Mouse (Mus musculus): ENCODE measurements at regions not wholly inside any gene's neighbourhood (a gene's known extent, or its start where the extent isn't known, plus 50 kb on each side); places are given as distances from the start of the nearest gene placed in this dataset.
A peak's percentile ranks its signal among the peaks of the same experiment; 100 is the strongest.

DNA sequence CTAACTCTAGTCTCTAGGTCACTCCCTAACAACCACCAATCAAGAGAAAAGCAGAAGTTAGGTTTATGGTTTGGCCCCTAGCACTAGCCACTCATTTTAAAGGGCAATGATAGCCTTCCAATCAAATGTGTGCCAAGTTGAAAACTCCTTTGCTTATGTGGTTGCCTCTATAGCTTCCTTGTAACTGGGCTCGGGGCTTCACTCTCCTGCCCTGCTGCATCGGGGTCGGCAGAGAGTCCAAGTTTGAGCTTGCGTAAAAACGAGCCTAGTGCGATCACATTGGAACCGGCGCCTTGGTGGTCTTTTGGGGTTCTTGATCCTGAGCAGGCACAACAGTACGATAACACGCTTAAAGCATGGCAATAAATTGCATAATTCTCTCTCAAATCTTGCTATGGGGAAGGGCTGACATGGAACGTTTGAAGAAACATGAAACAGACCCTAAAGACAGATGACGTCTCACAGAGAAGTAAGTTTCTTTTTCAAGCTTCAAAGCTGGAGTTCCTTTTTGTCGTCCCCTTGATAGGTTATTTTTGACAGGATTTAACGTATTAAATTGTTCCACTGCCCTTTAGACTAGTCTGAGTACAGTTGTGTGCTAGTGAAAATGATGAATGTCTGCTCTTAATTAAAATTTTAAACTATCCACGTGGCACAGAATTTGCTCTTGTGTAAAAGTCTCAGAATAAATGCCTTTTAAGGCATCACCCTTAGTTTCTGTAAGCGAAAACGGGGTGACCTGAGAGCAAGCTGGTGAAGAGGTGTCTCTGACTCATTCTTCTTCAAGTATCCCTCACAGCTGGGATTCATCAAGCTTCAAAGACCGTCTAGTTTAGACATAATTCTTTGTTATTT, 52.0 kb downstream of the 4930426L09Rik start:
- ATAC-seq (ENCODE audit: low FRiP score, low TSS enrichment): 0 out of 2 replicates have a peak, but pooled peaks have one; percentile 16
- H3K27me3 ChIP-seq (ENCODE audit: control insufficient read depth, insufficient read depth, low read length): no peaks in the 10 kb centered on the region
- H3K36me3 ChIP-seq (ENCODE audit: control insufficient read depth, insufficient read depth, low read length): no peaks in the 10 kb centered on the region
- no peak overlapping the region for H3K9ac ChIP-seq (ENCODE audit: low read depth, low read length)
- H3K9me3 ChIP-seq (ENCODE audit: control insufficient read depth, low read length): no peaks in the 10 kb centered on the region
- 51% methylated on average over 18 of the region's 18 CpGs for WGBS
- H3K4me2 ChIP-seq (replicated peaks; ENCODE audit: low read depth, low read length): no peak overlapping the region
- no peak overlapping the region for H3K27ac ChIP-seq (ENCODE audit: low read depth, low read length)
- H3K4me3 ChIP-seq (ENCODE audit: low read length): no peak overlapping the region
- no peaks in the 10 kb centered on the region for H3K4me1 ChIP-seq (ENCODE audit: control insufficient read depth, insufficient read depth, low read length)

DNA sequence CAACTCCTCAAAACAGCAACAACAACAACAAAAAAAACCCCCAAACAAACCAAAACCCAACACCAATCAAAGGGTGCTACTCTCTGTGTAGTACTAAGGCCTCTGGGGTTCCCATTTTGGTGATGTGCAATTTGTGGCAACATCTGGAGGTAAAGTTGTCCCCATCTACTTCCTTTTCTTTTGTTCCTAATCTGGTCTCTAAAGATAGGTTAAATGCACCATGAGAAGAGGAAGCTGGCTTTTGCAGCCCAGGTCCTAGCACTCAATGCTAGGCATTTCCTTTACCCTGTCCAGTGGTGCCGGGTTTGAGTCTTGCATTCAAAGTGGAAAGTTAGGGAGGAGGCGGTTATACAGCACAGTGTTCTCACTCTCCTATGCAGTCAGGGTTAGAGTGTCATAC, 57.4 kb downstream of the 4930426L09Rik start:
- Histone ChIP-seq H3K9ac (ENCODE audit: low read depth, low read length) (no peak overlapping the region), H3K4me3 (ENCODE audit: low read length) (no peak overlapping the region), H3K4me2 (replicated peaks; ENCODE audit: low read depth, low read length) (no peak overlapping the region), H3K4me1 (ENCODE audit: control insufficient read depth, insufficient read depth, low read length) (no peaks in the 10 kb centered on the region), H3K9me3 (ENCODE audit: control insufficient read depth, low read length) (no peaks in the 10 kb centered on the region), H3K27me3 (ENCODE audit: control insufficient read depth, insufficient read depth, low read length) (no peaks in the 10 kb centered on the region), H3K27ac (ENCODE audit: low read depth, low read length) (no peak overlapping the region), H3K36me3 (ENCODE audit: control insufficient read depth, insufficient read depth, low read length) (no peaks in the 10 kb centered on the region)
- no peak for ATAC-seq (ENCODE audit: low FRiP score, low TSS enrichment)
- 83% methylated on average over 2 of the region's 2 CpGs for WGBS

DNA sequence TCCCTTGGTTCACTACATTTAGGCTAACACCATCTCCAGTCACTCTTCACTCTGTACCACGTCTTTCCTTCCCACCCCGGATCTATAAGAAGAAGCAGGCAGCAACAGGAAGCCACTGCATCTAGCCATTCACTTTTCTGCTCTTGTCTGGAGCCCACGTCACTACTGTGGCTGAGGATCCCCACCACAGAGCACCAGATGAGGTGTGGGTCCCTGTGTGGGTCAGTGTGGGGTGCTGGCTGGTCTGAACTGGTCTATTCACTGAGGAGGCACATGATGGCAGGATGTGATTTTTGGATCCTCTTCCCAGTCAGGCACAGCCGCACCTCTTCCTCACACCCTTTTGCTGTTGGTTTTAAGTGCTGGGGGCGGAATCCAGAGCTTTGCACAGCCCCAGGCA, 59.7 kb downstream of the 4930426L09Rik start:
- H3K27ac ChIP-seq (ENCODE audit: low read depth, low read length): no peak overlapping the region
- no peak overlapping the region for H3K4me2 ChIP-seq (replicated peaks; ENCODE audit: low read depth, low read length)
- no peaks in the 10 kb centered on the region for H3K27me3 ChIP-seq (ENCODE audit: control insufficient read depth, insufficient read depth, low read length)
- ATAC-seq (ENCODE audit: low FRiP score, low TSS enrichment): no peak
- H3K4me3 ChIP-seq (ENCODE audit: low read length): no peak overlapping the region
- H3K9me3 ChIP-seq (ENCODE audit: control insufficient read depth, low read length): no peaks in the 10 kb centered on the region
- 80% methylated on average over 5 of the region's 5 CpGs for WGBS
- H3K36me3 ChIP-seq (ENCODE audit: control insufficient read depth, insufficient read depth, low read length): no peaks in the 10 kb centered on the region
- H3K4me1 ChIP-seq (ENCODE audit: control insufficient read depth, insufficient read depth, low read length): no peaks in the 10 kb centered on the region
- H3K9ac ChIP-seq (ENCODE audit: low read depth, low read length): no peak overlapping the region

DNA sequence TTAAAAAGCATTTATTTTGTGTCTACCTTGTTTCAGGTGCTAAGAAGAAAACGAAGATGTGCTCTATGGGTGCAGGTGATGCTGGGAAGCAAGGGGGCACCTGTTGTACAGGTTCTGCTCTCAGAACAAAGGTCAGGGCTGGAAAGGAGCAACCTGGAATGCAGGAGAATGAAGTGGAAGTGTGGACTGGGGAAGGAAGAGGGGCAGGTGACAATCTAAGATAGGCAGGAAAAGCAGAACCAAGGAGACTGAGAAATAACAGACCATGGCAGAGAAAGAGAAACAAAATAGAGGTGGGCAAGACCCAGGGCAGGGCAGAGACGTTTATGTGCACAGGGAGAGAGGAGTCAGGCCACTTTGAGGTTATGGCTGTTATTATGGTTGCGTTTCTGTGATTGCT, 60.6 kb downstream of the 4930426L09Rik start:
- Histone ChIP-seq H3K27me3 (ENCODE audit: control insufficient read depth, insufficient read depth, low read length) (no peaks in the 10 kb centered on the region), H3K9me3 (ENCODE audit: control insufficient read depth, low read length) (no peaks in the 10 kb centered on the region), H3K4me1 (ENCODE audit: control insufficient read depth, insufficient read depth, low read length) (no peaks in the 10 kb centered on the region), H3K9ac (ENCODE audit: low read depth, low read length) (no peak overlapping the region), H3K36me3 (ENCODE audit: control insufficient read depth, insufficient read depth, low read length) (no peaks in the 10 kb centered on the region), H3K4me2 (replicated peaks; ENCODE audit: low read depth, low read length) (no peak overlapping the region), H3K27ac (ENCODE audit: low read depth, low read length) (no peak overlapping the region), H3K4me3 (ENCODE audit: low read length) (no peak overlapping the region)
- WGBS: 75% methylated on average over 3 of the region's 3 CpGs
- no peak for ATAC-seq (ENCODE audit: low FRiP score, low TSS enrichment)

DNA sequence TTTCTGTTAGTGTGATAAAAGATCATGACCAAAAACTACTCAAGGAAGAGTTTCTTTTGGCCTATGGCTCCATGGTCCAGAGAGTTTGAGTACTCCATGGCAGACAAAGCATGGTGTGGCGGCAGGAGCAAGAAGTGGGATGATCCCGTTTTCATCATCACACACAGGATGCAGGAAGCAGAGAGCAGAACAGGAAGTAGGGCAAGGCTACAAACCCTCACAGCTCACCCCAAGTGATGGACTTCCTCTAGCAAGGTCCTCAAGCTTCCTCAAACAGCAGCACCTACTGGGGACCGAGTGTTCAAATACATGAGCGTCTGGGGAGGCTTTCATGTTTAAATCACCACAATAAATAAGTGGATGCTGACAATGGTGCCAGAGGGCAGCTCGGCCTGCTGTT, 61.1 kb downstream of the 4930426L09Rik start:
- 55% methylated on average over 5 of the region's 5 CpGs for WGBS
- ATAC-seq (ENCODE audit: low FRiP score, low TSS enrichment): no peak
- no peaks in the 10 kb centered on the region for H3K9me3 ChIP-seq (ENCODE audit: control insufficient read depth, low read length)
- H3K4me3 ChIP-seq (ENCODE audit: low read length): no peak overlapping the region
- no peaks in the 10 kb centered on the region for H3K36me3 ChIP-seq (ENCODE audit: control insufficient read depth, insufficient read depth, low read length)
- no peak overlapping the region for H3K9ac ChIP-seq (ENCODE audit: low read depth, low read length)
- H3K27ac ChIP-seq (ENCODE audit: low read depth, low read length): no peak overlapping the region
- H3K27me3 ChIP-seq (ENCODE audit: control insufficient read depth, insufficient read depth, low read length): no peaks in the 10 kb centered on the region
- no peaks in the 10 kb centered on the region for H3K4me1 ChIP-seq (ENCODE audit: control insufficient read depth, insufficient read depth, low read length)
- no peak overlapping the region for H3K4me2 ChIP-seq (replicated peaks; ENCODE audit: low read depth, low read length)

DNA sequence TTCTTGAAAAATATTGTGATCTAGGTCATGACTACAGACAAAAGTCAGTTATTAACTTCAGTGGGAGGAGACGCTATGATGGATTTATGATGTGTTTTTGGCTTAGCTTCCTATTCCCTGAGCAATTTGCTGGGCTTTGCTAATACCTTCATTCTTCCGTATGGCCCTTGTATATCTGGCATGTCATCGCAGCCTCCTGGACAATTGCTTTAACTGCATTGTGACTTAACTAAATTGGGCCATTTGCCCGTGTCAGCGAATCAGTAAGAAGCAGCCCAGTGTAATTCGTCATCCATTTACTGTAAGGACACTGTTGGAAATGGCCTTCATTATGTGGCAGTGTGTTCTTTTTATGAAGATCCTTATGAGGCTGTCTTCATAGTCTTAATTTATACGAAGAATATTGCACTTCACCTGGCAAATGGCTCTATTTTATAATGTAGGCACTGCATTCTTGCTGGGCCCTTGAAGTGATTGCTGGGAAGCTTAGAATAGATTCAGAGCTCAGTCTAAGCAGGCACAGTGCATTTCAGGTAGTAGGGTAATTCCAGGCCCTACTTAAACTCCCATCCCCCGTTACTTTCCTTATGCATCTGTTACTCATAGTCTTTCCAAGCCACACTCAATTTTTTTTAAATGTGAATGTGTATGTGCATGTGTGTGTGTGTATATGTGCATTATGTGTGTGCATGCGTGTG, 62.2 kb downstream of the 4930426L09Rik start:
- Histone ChIP-seq H3K9me3 (ENCODE audit: control insufficient read depth, low read length) (no peaks in the 10 kb centered on the region), H3K4me2 (replicated peaks; ENCODE audit: low read depth, low read length) (no peak overlapping the region), H3K27ac (ENCODE audit: low read depth, low read length) (no peak overlapping the region), H3K4me1 (ENCODE audit: control insufficient read depth, insufficient read depth, low read length) (no peaks in the 10 kb centered on the region), H3K9ac (ENCODE audit: low read depth, low read length) (no peak overlapping the region), H3K4me3 (ENCODE audit: low read length) (no peak overlapping the region), H3K36me3 (ENCODE audit: control insufficient read depth, insufficient read depth, low read length) (no peaks in the 10 kb centered on the region), H3K27me3 (ENCODE audit: control insufficient read depth, insufficient read depth, low read length) (no peaks in the 10 kb centered on the region)
- ATAC-seq (ENCODE audit: low FRiP score, low TSS enrichment): 0 out of 2 replicates have a peak, but pooled peaks have one; percentile 24
- WGBS: 58% methylated on average over 9 of the region's 9 CpGs

DNA sequence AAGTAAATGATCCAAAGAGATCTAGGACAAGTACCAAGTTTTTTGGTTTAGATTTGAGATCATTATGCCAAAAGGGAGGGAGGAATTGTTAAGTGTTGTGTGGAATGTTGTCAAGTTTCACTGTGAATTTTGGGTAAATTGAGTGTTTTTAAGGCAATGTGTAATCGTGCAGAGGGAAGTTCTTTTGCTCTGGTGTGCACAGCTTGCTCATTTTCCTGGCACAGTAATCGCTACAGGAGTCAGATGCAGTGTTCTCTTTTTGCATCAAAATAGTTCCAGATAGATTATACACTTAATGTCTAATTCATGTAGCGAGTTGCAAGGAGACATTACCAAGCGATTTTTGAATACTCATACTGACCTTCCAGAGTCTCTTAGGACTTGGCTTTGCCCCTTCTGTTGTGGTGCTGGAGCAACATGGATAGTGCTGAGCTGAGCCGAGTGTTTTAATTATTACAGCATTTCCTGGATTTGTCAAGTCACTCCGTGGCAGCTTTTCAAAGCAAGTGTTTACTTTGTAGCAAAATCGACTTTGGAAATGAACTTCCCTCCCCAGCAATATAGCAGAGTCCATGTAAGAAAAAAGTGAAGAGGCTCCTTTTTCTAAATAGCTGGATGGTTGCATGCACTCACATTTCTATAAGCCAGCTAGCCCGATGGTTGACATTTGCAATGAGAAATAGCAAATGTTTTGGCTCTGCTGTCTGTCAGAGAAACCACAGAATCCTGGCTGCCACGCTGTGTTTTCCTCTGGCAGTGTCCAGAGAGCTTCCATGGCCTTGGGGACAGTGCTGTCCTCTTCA, 66.6 kb downstream of the 4930426L09Rik start:
- Histone ChIP-seq H3K4me2 (replicated peaks; ENCODE audit: low read depth, low read length) (no peak overlapping the region), H3K4me3 (ENCODE audit: low read length) (no peak overlapping the region), H3K36me3 (ENCODE audit: control insufficient read depth, insufficient read depth, low read length) (no peaks in the 10 kb centered on the region), H3K9ac (ENCODE audit: low read depth, low read length) (no peak overlapping the region), H3K27ac (ENCODE audit: low read depth, low read length) (no peak overlapping the region), H3K9me3 (ENCODE audit: control insufficient read depth, low read length) (no peaks in the 10 kb centered on the region), H3K27me3 (ENCODE audit: control insufficient read depth, insufficient read depth, low read length) (no peaks in the 10 kb centered on the region), H3K4me1 (ENCODE audit: control insufficient read depth, insufficient read depth, low read length) (no peaks in the 10 kb centered on the region)
- no peak for ATAC-seq (ENCODE audit: low FRiP score, low TSS enrichment)
- WGBS: 50% methylated on average over 9 of the region's 9 CpGs

DNA sequence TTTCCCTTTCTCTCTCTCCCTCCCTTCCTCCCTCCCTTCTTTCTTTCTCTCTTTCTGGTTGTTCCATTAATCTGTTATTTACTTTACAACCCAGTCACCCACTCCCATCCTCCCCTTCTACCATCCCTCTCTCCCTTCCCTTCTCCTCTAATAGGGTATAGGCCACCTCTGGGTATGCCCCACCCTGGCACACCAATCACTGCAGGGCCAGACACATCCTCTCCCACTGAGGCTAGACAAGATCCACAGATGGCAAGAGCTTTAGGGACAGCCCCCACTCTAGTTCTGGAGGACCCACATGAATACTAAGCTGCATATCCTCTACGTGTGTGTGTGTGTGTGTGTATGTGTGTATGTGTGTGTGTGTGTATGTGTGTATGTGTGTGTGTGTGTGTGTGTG, 67.4 kb downstream of the 4930426L09Rik start:
- Histone ChIP-seq H3K36me3 (ENCODE audit: control insufficient read depth, insufficient read depth, low read length) (no peaks in the 10 kb centered on the region), H3K4me3 (ENCODE audit: low read length) (no peak overlapping the region), H3K27me3 (ENCODE audit: control insufficient read depth, insufficient read depth, low read length) (no peaks in the 10 kb centered on the region), H3K27ac (ENCODE audit: low read depth, low read length) (no peak overlapping the region), H3K9me3 (ENCODE audit: control insufficient read depth, low read length) (no peaks in the 10 kb centered on the region), H3K4me1 (ENCODE audit: control insufficient read depth, insufficient read depth, low read length) (no peaks in the 10 kb centered on the region), H3K4me2 (replicated peaks; ENCODE audit: low read depth, low read length) (no peak overlapping the region), H3K9ac (ENCODE audit: low read depth, low read length) (no peak overlapping the region)
- 80% methylated on average over 1 of the region's 1 CpGs for WGBS
- no peak for ATAC-seq (ENCODE audit: low FRiP score, low TSS enrichment)

Measured in kidney, embryonic 14.5 days (tissue).